In the genomic region with DNA sequence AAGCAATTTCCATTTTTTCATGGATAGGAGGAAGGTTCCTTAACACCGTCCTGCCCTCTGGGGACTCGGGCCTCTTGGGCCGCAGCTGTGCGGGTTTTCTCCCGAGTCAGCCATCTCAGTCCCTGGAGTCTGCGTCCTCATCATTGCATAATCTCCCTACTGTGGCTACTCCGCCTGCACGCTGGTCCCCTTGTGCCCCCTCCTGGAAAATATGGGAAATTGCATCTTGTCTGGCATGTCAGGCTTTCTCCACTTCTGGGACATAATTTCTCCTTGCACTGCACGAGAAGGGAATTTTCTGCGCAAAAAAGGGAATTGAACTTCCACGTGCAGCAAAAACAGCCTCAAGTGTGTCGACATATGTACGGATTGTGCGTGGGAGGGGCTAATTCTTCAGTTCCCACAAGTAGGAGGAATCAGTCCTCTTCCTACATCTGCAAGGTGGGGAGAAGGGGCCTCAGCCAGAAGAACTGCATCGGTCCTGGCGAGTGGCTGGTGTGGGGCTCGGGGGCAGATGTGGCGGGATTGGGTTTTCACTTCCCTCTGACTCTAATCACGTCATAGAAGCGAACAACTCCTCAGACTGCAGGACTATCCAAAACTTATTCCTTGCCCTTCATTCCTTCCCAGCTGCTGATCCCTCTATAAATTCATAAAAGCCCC, we compare ENCODE assay signal across 8 mouse cellular contexts.
DNase-seq lines count a peak whose midpoint lies in the region; ATAC-seq and TF ChIP-seq lines count a peak whose summit lies in the region.

No protein-coding gene starts in this region.

- H3K36me3 ChIP-seq in embryonic facial prominence, embryonic 13.5 days = no peaks in the 10 kb centered on the region
- H3K36me3 ChIP-seq in limb, embryonic 14.5 days (ENCODE audit: control insufficient read depth, insufficient read depth, low read length) = no peaks in the 10 kb centered on the region
- H3K36me3 ChIP-seq in midbrain, embryonic 16.5 days (ENCODE audit: control insufficient read depth, insufficient read depth, low read length) = no peaks in the 10 kb centered on the region
- no peaks in the 10 kb centered on the region for H3K36me3 ChIP-seq in splenic B cell, adult 2 months (ENCODE audit: control insufficient read depth, insufficient read depth, low read length, poor library complexity, severe bottlenecking)

- no peaks in the 10 kb centered on the region for H3K9me3 ChIP-seq in embryonic facial prominence, embryonic 13.5 days
- H3K9me3 ChIP-seq in limb, embryonic 14.5 days (ENCODE audit: control insufficient read depth, low read length) = no peaks in the 10 kb centered on the region
- no peaks in the 10 kb centered on the region for H3K9me3 ChIP-seq in midbrain, embryonic 16.5 days (replicated peaks; ENCODE audit: control insufficient read depth, low read length, poor library complexity, severe bottlenecking)

- 5% methylated on average over 20 of the region's 20 CpGs for WGBS in embryonic facial prominence, embryonic 13.5 days
- 3% methylated on average over 20 of the region's 20 CpGs for WGBS in limb, embryonic 14.5 days
- whole genome bisulfite sequencing in midbrain, embryonic 16.5 days = 10% methylated on average over 20 of the region's 20 CpGs

- H3K4me1 ChIP-seq in embryonic facial prominence, embryonic 13.5 days = peaks cover 7% of the 10 kb centered on the region
- no peaks in the 10 kb centered on the region for H3K4me1 ChIP-seq in limb, embryonic 14.5 days (ENCODE audit: control insufficient read depth, insufficient read depth, low read length)
- peaks cover 6% of the 10 kb centered on the region for H3K4me1 ChIP-seq in midbrain, embryonic 16.5 days (ENCODE audit: control insufficient read depth, insufficient read depth, low read length)

- H3K27ac ChIP-seq in embryonic facial prominence, embryonic 13.5 days = no peak overlapping the region
- no peak overlapping the region for H3K27ac ChIP-seq in limb, embryonic 14.5 days (replicated peaks; ENCODE audit: low read depth, low read length)
- no peak overlapping the region for H3K27ac ChIP-seq in midbrain, embryonic 16.5 days (ENCODE audit: low read length)

- peak; percentile 70 for ATAC-seq in embryonic facial prominence, embryonic 13.5 days (ENCODE audit: insufficient number of reproducible peaks, insufficient read depth, low FRiP score, low TSS enrichment, low read depth)
- ATAC-seq in limb, embryonic 14.5 days (ENCODE audit: low FRiP score, low read depth) = peak; percentile 80
- ATAC-seq in midbrain, embryonic 16.5 days = peak; percentile 96

- no peaks in the 10 kb centered on the region for H3K27me3 ChIP-seq in embryonic facial prominence, embryonic 13.5 days
- no peaks in the 10 kb centered on the region for H3K27me3 ChIP-seq in limb, embryonic 14.5 days (ENCODE audit: control insufficient read depth, insufficient read depth, low read length)
- H3K27me3 ChIP-seq in midbrain, embryonic 16.5 days (ENCODE audit: control insufficient read depth, insufficient read depth, low read depth, low read length) = no peaks in the 10 kb centered on the region
- H3K27me3 ChIP-seq in splenic B cell, adult 2 months (ENCODE audit: control insufficient read depth, insufficient read depth, low read length, poor library complexity, severe bottlenecking) = no peaks in the 10 kb centered on the region; the same call in 1 of the 2 replicates

- no peak overlapping the region for H3K9ac ChIP-seq in embryonic facial prominence, embryonic 13.5 days
- peak overlapping the region; percentile 8; the same call in 1 of the 2 replicates for H3K9ac ChIP-seq in limb, embryonic 14.5 days (ENCODE audit: low read depth, low read length, severe bottlenecking)
- H3K9ac ChIP-seq in midbrain, embryonic 16.5 days (ENCODE audit: low read depth, low read length) = peak overlapping the region; percentile 58; the same call in 1 of the 2 replicates

- H3K4me3 ChIP-seq in embryonic facial prominence, embryonic 13.5 days = peak overlapping the region; percentile 33
- H3K4me3 ChIP-seq in limb, embryonic 14.5 days (replicated peaks; ENCODE audit: low read length) = no peak overlapping the region; the same call in 1 of the 2 replicates
- peak overlapping the region; percentile 31 for H3K4me3 ChIP-seq in midbrain, embryonic 16.5 days (ENCODE audit: low read depth, low read length)

- H3K4me2 ChIP-seq in embryonic facial prominence, embryonic 13.5 days = peak overlapping the region; percentile 59
- H3K4me2 ChIP-seq in limb, embryonic 14.5 days (replicated peaks; ENCODE audit: low read depth, low read length, severe bottlenecking) = peak overlapping the region; percentile 36
- peak overlapping the region; percentile 70 for H3K4me2 ChIP-seq in midbrain, embryonic 16.5 days (ENCODE audit: low read length)

- no peak for TF ChIP-seq POLR2A in limb, embryonic 14.5 days (IDR thresholded peaks at IDR 0.05; ENCODE audit: borderline replicate concordance, extremely low read depth, insufficient read depth, insufficient read length)

- DNase-seq in 416B (ENCODE audit: low read depth) = peak; percentile 92
- peak; percentile 72 to 77 for DNase-seq in adrenal gland, postnatal 36 days
- peak; percentile 71 to 74 for DNase-seq in heart, adult 9 months (ENCODE audit: low spot score in 2 of 2)
- DNase-seq in kidney, adult 9 months = peak; percentile 80
- peak; percentile 60 for DNase-seq in limb, embryonic 14.5 days (ENCODE audit: low spot score)
- DNase-seq in splenic B cell, adult 2 months (ENCODE audit: low read depth, low spot score) = peak; percentile 55
